Mouse (Mus musculus) thymus, adult 2 months (tissue): Measurements from ENCODE around the gene Ccser2. TPM values are rescaled to one million over a fixed set of nuclear protein-coding genes. Genes with fewer than 3 reads are reported as not detected.
"Not testable (repeated sequence)": the region's sequence is repeated elsewhere in the genome, so short reads cannot be mapped to it uniquely, and the experiment has no call there.

Experiments
- DNase-seq: peaks from one replicate; pipeline ENCODE4 v3.0.0; 2021
- H3K27ac ChIP-seq: fragments of 200-500 bp; 2 replicates; pipeline ENCODE4 v1.5.1; 2012; ENCODE audit warnings: low read length, control low read depth; ENCODE audit not compliant: control insufficient read depth, insufficient read depth
- H3K27me3 ChIP-seq: fragments of 200-500 bp; 2 replicates; pipeline ENCODE4 v1.6.1; 2012; ENCODE audit warnings: mild to moderate bottlenecking, low read length, moderate library complexity, mixed read lengths; ENCODE audit not compliant: control insufficient read depth, insufficient read depth
- H3K36me3 ChIP-seq: fragments of 200-500 bp; 2 replicates; pipeline ENCODE4 v1.6.1; 2012; ENCODE audit warnings: mild to moderate bottlenecking, low read length, moderate library complexity; ENCODE audit not compliant: control insufficient read depth, insufficient read depth
- H3K4me1 ChIP-seq: fragments of 200-500 bp; replicated peaks from 2 replicates; pipeline ENCODE4 v1.6.1; 2012; ENCODE audit warnings: low read length; ENCODE audit not compliant: control insufficient read depth, insufficient read depth
- H3K4me3 ChIP-seq: fragments of 200-500 bp; 2 replicates; pipeline ENCODE4 v1.5.1; 2012; ENCODE audit warnings: mild to moderate bottlenecking, low read length, control low read depth, moderate library complexity; ENCODE audit not compliant: control insufficient read depth, insufficient read depth
- CTCF ChIP-seq: fragments of 200-500 bp; IDR thresholded peaks from 2 replicates; pipeline ENCODE4 v1.5.1; 2012; ENCODE audit warnings: mild to moderate bottlenecking, control low read depth, low read length, moderate library complexity, borderline replicate concordance; ENCODE audit not compliant: control insufficient read depth, poor library complexity, insufficient read depth; ENCODE audit errors: extremely low read depth
- POLR2A ChIP-seq: fragments of 200-500 bp; IDR thresholded peaks from 2 replicates; pipeline ENCODE4 v1.6.1; 2012; ENCODE audit warnings: mild to moderate bottlenecking, low read length, control low read depth, moderate library complexity; ENCODE audit not compliant: control insufficient read depth, poor library complexity, insufficient read depth; ENCODE audit errors: extremely low read depth
- WGBS: fragments of 180-500 bp; shearing (Covaris S2); methylation state at CpG from one replicate; pipeline ENCODE4 v1.1.7; 2018; 5-methylcytosine and 5-hydroxymethylcytosine counted together
- polyA plus RNA-seq: library from polyadenylated mRNA; depleted of rRNA; stranded (reverse); fragments of >200 nt; gene quantifications from 2 replicates; pipeline ENCODE4 v1.2.3, GENCODE M21; 2012

Ccser2 gene
- polyA plus RNA-seq, 1 experiment: 18.1 TPM

- DNase-seq: no peak
- TF ChIP-seq CTCF (no peak), POLR2A (no peak)
- Histone ChIP-seq H3K27me3 (no peaks in the 10 kb centered on the region), H3K4me1 (no peaks in the 10 kb centered on the region), H3K36me3 (no peaks in the 10 kb centered on the region), H3K4me3 (no peak overlapping the region), H3K27ac (no peak overlapping the region)
- WGBS: 45% methylated on average over 2 of the region's 2 CpGs
Measured at GRCm38 (mm10) chr14:37002852-37003251, 34.3 kb upstream of the Ccser2 start.

- not testable (repeated sequence) for DNase-seq, H3K4me1 ChIP-seq, H3K36me3 ChIP-seq, H3K27me3 ChIP-seq, H3K4me3 ChIP-seq, H3K27ac ChIP-seq
- WGBS: 88% methylated on average over 6 of the region's 6 CpGs
Measured at GRCm38 (mm10) chr14:37000780-37001179, 32.2 kb upstream of the Ccser2 start.

DNA sequence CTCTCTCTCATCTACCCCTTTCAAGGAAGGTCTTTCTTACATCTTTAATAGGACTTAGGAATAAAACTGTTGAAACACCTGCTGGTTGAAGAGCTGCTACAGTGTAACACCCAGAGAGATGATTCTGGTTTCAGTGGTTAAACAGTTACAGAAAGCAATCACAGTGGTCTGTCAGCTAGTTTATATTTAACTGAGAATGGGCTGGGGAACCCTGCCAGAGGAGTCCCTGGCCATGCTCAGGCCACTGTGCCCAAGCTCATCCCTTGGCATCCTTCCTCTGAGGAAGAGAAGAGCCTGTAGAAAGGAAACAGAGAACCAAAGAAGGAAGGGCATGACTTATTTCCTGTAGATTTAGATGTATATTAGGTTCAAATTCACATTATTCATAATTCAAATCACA lies 21.2 kb upstream of the Ccser2 start:
- DNase-seq: no peak
- H3K36me3 ChIP-seq: no peaks in the 10 kb centered on the region
- H3K4me1 ChIP-seq: no peaks in the 10 kb centered on the region
- H3K4me3 ChIP-seq: no peak overlapping the region
- TF ChIP-seq CTCF: no peak
- no peak for TF ChIP-seq POLR2A
- no peaks in the 10 kb centered on the region for H3K27me3 ChIP-seq
- H3K27ac ChIP-seq: no peak overlapping the region

- Histone ChIP-seq H3K36me3 (no peaks in the 10 kb centered on the region), H3K4me3 (no peak overlapping the region), H3K4me1 (no peaks in the 10 kb centered on the region), H3K27me3 (no peaks in the 10 kb centered on the region), H3K27ac (no peak overlapping the region)
- 78% methylated on average over 3 of the region's 3 CpGs for WGBS
- no peak for TF ChIP-seq CTCF
- no peak for DNase-seq
Measured at GRCm38 (mm10) chr14:36985693-36986092, 17.1 kb upstream of the Ccser2 start.

DNA sequence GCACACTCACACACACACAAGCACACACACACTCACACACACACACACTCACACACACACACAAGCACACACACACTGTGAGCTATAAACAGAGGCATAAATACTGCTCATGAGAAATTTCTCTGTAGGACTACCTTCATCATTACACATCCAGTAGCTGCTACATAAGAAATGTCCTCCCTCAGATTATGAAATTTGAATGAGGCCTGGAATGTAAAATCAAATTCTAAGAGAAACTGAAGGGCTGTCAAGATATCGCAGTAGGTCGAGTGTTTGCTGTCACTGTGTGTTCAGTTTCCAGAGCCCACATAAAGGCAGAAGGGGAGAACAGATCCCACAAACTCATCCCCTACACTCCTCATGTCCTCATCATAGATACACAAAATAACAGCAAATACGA lies 6.4 kb upstream of the Ccser2 start:
- Histone ChIP-seq H3K4me1 (no peaks in the 10 kb centered on the region), H3K36me3 (no peaks in the 10 kb centered on the region), H3K27ac (no peak overlapping the region), H3K27me3 (no peaks in the 10 kb centered on the region), H3K4me3 (no peak overlapping the region)
- DNase-seq: no peak
- WGBS: 89% methylated on average over 3 of the region's 3 CpGs
- TF ChIP-seq CTCF: no peak
- no peak for TF ChIP-seq POLR2A

DNA sequence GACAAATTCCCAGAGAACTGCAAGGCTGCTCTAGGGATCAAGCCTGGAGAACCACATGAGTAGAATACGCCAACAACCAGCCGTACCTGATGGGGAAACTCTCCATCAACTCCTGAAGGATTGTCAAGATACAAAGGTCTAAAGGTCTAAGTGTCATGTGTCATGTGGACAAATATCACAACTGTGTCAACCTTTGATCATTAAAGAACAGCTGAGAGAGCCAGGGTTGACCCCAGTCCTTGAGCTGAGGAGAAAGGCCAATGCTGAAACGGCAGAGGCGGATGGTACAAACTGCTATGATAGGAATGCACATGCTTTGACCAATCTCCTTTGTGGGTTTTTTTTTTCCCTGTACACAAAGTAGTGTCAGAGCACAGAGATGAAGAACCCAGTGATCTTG lies 2.6 kb upstream of the Ccser2 start:
- Histone ChIP-seq H3K27me3 (no peaks in the 10 kb centered on the region), H3K4me3 (no peak overlapping the region), H3K27ac (no peak overlapping the region), H3K36me3 (no peaks in the 10 kb centered on the region), H3K4me1 (peaks cover 2% of the 10 kb centered on the region; the same call in 1 of the 2 replicates)
- WGBS: 97% methylated on average over 4 of the region's 4 CpGs
- TF ChIP-seq POLR2A (no peak), CTCF (no peak)
- DNase-seq: no peak

DNA sequence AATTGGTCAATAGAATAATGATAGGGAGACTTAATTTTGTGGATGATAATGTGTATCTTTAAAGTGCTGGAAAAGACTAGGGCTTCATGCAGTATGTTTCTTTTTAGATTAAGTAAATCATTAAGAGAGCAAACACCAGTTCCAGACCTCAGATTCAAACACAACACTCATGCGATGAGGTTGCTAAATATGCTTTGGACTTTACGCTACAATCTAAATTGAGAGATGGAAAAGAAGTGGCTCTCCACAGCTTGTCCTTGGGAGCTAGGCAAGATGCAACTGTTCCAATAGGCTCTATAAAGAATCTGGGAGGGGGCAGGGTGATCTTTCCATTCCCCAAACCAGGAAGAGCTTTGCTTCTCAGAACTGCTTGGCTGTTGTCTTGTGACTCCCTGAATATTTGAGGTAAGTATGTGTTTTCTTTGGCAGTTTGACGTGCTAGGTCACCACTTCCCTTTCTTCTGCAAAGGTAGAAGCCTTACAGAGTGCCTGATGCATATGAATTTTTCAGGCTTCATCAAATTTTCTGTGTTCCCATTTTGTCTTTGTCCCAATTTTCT lies 1.4 kb upstream of the Ccser2 start:
- H3K27ac ChIP-seq: no peak overlapping the region
- TF ChIP-seq POLR2A (no peak), CTCF (no peak)
- no peak overlapping the region for H3K4me3 ChIP-seq
- 74% methylated on average over 3 of the region's 3 CpGs for WGBS
- DNase-seq: no peak
- peaks cover 2% of the 10 kb centered on the region; the same call in 1 of the 2 replicates for H3K4me1 ChIP-seq
- no peaks in the 10 kb centered on the region for H3K27me3 ChIP-seq
- H3K36me3 ChIP-seq: no peaks in the 10 kb centered on the region
